ENCODE assay signal across 12 mouse cellular contexts in genomic region chr3:110344846-110345245, GRCm38 (mm10).
A peak's percentile ranks its signal among the peaks of the same experiment; 100 is the strongest.
DNase-seq lines count a peak whose midpoint lies in the region; ATAC-seq and TF ChIP-seq lines count a peak whose summit lies in the region.
"Had no signal": no experiment of that assay in that cellular context is flagged by ENCODE, and none has a peak within 500 bp of the region (broad histone marks: within the 10 kb centered on the region; RNA-seq: fewer than 3 reads in every experiment).

No protein-coding gene starts in this region.

- DNase-seq in lung, embryonic 14.5 days: peak; percentile 47
- no peak for DNase-seq in lung, adult 18-20 months
- peak; percentile 44 for DNase-seq in embryo, embryonic 11 days
- DNase-seq in retina, embryonic 14.5 days (ENCODE audit: low spot score): peak; percentile 71
- no peak for DNase-seq in kidney, postnatal 36 days
- DNase-seq in adrenal gland, postnatal 10 days: no peak
- no peak for DNase-seq in ovary, postnatal 10 days (ENCODE audit: low spot score)
- DNase-seq: heart, adult 18-20 months; right cerebral cortex, postnatal 25 days had no signal

- H3K9ac ChIP-seq in lung, embryonic 14.5 days: no peak overlapping the region
- H3K9ac ChIP-seq: liver, embryonic 15.5 days; stomach, embryonic 15.5 days had no signal

- H3K36me3 ChIP-seq in lung, embryonic 14.5 days (ENCODE audit: insufficient read depth): no peaks in the 10 kb centered on the region
- H3K36me3 ChIP-seq: liver, embryonic 15.5 days; stomach, embryonic 15.5 days had no signal

- WGBS in lung, embryonic 14.5 days: 42% methylated on average over 4 of the region's 4 CpGs

- H3K4me2 ChIP-seq in lung, embryonic 14.5 days: no peak overlapping the region
- H3K4me2 ChIP-seq: liver, embryonic 15.5 days; stomach, embryonic 15.5 days had no signal

- ATAC-seq in lung, embryonic 14.5 days (ENCODE audit: insufficient read depth): no peak
- ATAC-seq in cerebellum, adult (ENCODE audit: insufficient number of reproducible peaks, low FRiP score, low TSS enrichment): peak; percentile 83

- no peaks in the 10 kb centered on the region for H3K4me1 ChIP-seq in lung, embryonic 14.5 days (ENCODE audit: insufficient read depth)
- H3K4me1 ChIP-seq: liver, embryonic 15.5 days; stomach, embryonic 15.5 days had no signal

- no peak for TF ChIP-seq CTCF in lung, embryonic 14.5 days (IDR thresholded peaks at IDR 0.05; ENCODE audit: low read depth)

- H3K9me3 ChIP-seq in lung, embryonic 14.5 days (ENCODE audit: low read depth, low read length): no peaks in the 10 kb centered on the region
- H3K9me3 ChIP-seq: liver, embryonic 15.5 days; stomach, embryonic 15.5 days had no signal

- no peak overlapping the region for H3K4me3 ChIP-seq in lung, embryonic 14.5 days (ENCODE audit: low read depth, low read length)
- H3K4me3 ChIP-seq: liver, embryonic 15.5 days; stomach, embryonic 15.5 days had no signal

- H3K27ac ChIP-seq in lung, embryonic 14.5 days (ENCODE audit: low read depth): no peak overlapping the region
- H3K27ac ChIP-seq: liver, embryonic 15.5 days; stomach, embryonic 15.5 days had no signal

- no peaks in the 10 kb centered on the region for H3K27me3 ChIP-seq in lung, embryonic 14.5 days (ENCODE audit: insufficient read depth, low read length)
- H3K27me3 ChIP-seq: liver, embryonic 15.5 days; stomach, embryonic 15.5 days had no signal

Comparison
In these comparisons a context has a peak if more than half of its experiments do, and no peak if none do; other contexts are left out.
1. DNase-seq: peak in lung, embryonic 14.5 days (single experiment), embryo, embryonic 11 days (single experiment) and retina, embryonic 14.5 days (single experiment); none in lung, adult 18-20 months (0 of 2), kidney, postnatal 36 days (0 of 2), adrenal gland, postnatal 10 days (single experiment) and ovary, postnatal 10 days (single experiment).